Mouse (Mus musculus) heart, postnatal 14 days (tissue): ENCODE data around the gene Sept8. TPM values are rescaled to one million over a fixed set of nuclear protein-coding genes. Genes with fewer than 3 reads are reported as not detected.

Experiments used
- DNase-seq, 2 experiments: peaks; one replicate each; pipeline ENCODE4 v3.0.0; 2021 to 2022
- intact Hi-C: fragments of 180-260 bp; cut with DNase I; formaldehyde crosslinking; loops from one replicate; pipeline ENCODE4 v1.15.1; 2025
- long read RNA-seq, 2 experiments: library from polyadenylated mRNA; stranded (forward); transcript quantifications; one replicate each; pipeline ENCODE4 v2.0.0; 2021
- total RNA-seq, 2 experiments: library from RNA; stranded (reverse); gene quantifications; 2 replicates each; pipeline ENCODE4 v1.2.3; 2021

Gene Sept8
- 10 to 100 TPM; 42.1 TPM for total RNA-seq
- long read RNA-seq, experiment 1, full-length matches to known transcripts: 17 of 30 reads
- long read RNA-seq, experiment 1, partial matches to known transcripts: 2 of 30 reads
- long read RNA-seq, experiment 1, other reads (novel, unspliced or antisense): 11 of 30 reads
- long read RNA-seq, experiment 2, full-length matches to known transcripts: 7 of 17 reads
- long read RNA-seq, experiment 2, partial matches to known transcripts: 3 of 17 reads
- long read RNA-seq, experiment 2, other reads (novel, unspliced or antisense): 7 of 17 reads

GRCm38 (mm10) chr11:53519207-53520121, at the start of gene Sept8:
Sept8 (plus strand) TSS chr11:53519257.
- peak; percentile 77 to 83 for DNase-seq
- intact Hi-C loops: no loop called here

- DNase-seq: no peak
- intact Hi-C loops: no loop called here
These were observed 49.6 kb upstream of the Sept8 start for GRCm38 (mm10) chr11:53469294-53469967.

GRCm38 (mm10) chr11:53469968-53470695, 48.9 kb upstream of the Sept8 start, which contains the start of gene Gm9837:
Gm9837 (minus strand) TSS chr11:53470479.
- intact Hi-C loops: loop anchor here (2.0 to 5.0 kb wide), 4 partner anchors 39 to 267 kb away; no protein-coding TSS in a partner anchor

GRCm38 (mm10) chr11:53472709-53473108, 46.3 kb upstream of the Sept8 start:
- no peak for DNase-seq
- intact Hi-C loops: loop anchor here (5.0 kb wide), 2 partner anchors 110 to 265 kb away; no protein-coding TSS in a partner anchor

More at GRCm38 (mm10) chr11:53469968-53470695, 48.9 kb upstream of the Sept8 start, which contains the start of gene Gm9837:
- DNase-seq: peak; percentile 91 to 95

GRCm38 (mm10) chr11:53475620-53476019, 43.4 kb upstream of the Sept8 start:
- intact Hi-C loops: no loop called here

GRCm38 (mm10) chr11:53477833-53478232, 41.2 kb upstream of the Sept8 start:
- intact Hi-C loops: no loop called here
- DNase-seq: no peak

More at GRCm38 (mm10) chr11:53475620-53476019, 43.4 kb upstream of the Sept8 start:
- DNase-seq: no peak

GRCm38 (mm10) chr11:53478383-53479170, 40.5 kb upstream of the Sept8 start:
- intact Hi-C loops: no loop called here
- DNase-seq: peak in 1 of 2 experiments; percentile 22

- peak in 1 of 2 experiments; percentile 26 for DNase-seq
- intact Hi-C loops: no loop called here
These were observed 39.8 kb upstream of the Sept8 start for GRCm38 (mm10) chr11:53479171-53479782.

- peak; percentile 31 to 44 for DNase-seq
- intact Hi-C loops: no loop called here
These were observed 39.2 kb upstream of the Sept8 start, which contains the start of the genes Gm9945 and Sowaha for GRCm38 (mm10) chr11:53479783-53480301. Gm9945 (plus strand) TSS chr11:53480166. Sowaha (minus strand) TSS chr11:53480274.

GRCm38 (mm10) chr11:53481088-53481730, 37.8 kb upstream of the Sept8 start:
- DNase-seq: no peak
- intact Hi-C loops: no loop called here

- intact Hi-C loops: no loop called here
- no peak for DNase-seq
These were observed 35.7 kb upstream of the Sept8 start for GRCm38 (mm10) chr11:53483159-53483891.

GRCm38 (mm10) chr11:53485719-53486118, 33.3 kb upstream of the Sept8 start:
- DNase-seq: no peak
- intact Hi-C loops: no loop called here

GRCm38 (mm10) chr11:53486351-53486750, 32.7 kb upstream of the Sept8 start:
- no peak for DNase-seq
- intact Hi-C loops: no loop called here

- no peak for DNase-seq
- intact Hi-C loops: no loop called here
These were observed 32.0 kb upstream of the Sept8 start for GRCm38 (mm10) chr11:53486822-53487594.

- intact Hi-C loops: no loop called here
- DNase-seq: no peak
These were observed 30.1 kb upstream of the Sept8 start for GRCm38 (mm10) chr11:53489007-53489406.

- DNase-seq: no peak
- intact Hi-C loops: no loop called here
These were observed 29.6 kb upstream of the Sept8 start for GRCm38 (mm10) chr11:53489421-53489820.
